Mouse (Mus musculus) brain, adult 2 months (tissue): ENCODE data around the gene Kalrn.

ENCODE experiments used
- DNase-seq: peaks from one replicate; pipeline ENCODE4 v3.0.0; 2011; ENCODE audit warnings: low read depth, low spot score

The Kalrn gene

DNA sequence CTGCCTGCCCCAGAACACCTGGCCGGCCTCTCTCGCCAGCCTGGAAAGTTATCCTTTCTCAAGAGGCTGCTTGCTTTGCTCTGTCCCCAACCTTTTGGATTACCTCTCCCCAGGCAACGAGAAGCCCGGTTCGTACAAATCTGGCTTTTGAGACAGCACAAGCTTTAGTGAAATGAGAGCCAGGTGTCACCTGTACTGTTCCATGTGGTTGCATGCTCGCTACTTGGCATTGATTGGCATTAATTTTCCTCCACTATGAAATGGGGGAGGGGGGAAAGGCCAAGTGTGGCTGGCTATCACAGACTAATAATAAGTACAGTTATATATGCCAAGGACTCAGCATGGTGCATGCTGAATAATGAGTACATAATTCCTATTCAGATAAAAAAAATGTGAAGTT lies 579.0 kb downstream of the Kalrn start:
- DNase-seq: no peak

DNA sequence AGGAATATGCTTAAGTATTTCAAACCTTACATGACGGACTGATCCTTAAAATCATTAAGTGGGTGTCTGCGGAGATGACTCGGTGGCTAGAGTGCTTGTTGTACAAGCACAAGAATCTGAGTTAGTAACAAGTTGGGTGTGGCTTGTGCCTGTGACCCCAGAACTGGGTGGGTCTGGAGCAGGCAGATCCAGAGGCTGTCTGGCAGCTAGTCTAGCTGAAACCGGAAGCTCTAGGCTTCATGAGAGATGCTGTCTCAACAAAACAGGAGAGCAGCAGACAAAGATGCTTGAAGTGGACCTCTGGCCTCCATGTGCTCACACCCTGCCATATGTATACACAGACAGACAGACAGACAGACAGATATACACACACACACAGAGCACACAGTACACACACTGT lies 582.6 kb downstream of the Kalrn start:
- no peak for DNase-seq

DNA sequence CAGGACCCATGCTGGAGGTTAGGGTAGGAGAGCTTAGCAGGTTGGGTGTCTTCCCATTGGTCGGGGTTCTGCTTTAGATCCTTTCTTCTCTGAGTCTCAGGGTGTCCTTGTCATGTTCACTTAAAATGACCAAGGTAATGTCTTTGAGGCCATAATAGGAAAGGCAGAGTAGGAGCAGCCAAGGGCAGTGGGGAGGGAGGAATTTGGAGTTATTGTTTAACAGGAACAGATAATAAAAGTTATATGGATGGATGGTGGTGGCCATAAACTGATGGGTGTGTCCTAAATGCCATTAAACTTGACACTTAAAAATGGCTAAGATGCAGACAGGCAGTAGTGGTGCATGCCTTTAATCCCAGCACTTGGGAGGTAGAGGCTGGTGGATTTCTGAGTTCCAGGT lies 584.2 kb downstream of the Kalrn start:
- no peak for DNase-seq

DNA sequence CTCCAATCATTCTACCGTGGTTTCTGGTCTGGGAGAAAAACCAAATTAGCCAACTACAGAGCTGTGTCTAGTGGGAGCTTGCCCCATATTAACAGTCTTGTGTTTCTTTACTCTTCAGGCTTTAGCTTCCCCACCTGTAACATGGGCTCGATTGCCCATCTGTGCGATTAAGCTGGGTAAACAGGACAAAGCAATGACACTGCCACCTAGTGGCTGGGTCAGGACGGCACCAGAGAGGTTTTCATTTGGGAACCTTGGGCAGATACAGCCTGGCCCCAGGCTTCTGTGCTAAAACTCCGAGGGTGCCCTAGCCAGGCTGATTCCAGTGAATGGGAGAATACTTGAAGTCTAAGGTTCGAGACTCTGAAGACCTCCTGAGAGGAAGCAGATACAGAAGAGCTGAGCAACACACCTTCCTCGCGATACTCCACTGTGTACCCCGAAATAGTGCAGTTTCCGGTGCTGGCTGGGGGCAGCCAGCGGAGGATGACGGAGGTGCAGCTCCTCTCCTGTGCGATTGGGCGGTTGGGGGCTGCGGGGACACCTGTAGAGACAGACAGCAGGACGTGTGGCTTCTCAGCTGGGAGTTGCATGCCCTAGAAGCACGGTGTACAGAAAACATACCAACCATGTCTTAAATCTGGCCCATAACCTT lies 584.8 kb downstream of the Kalrn start:
- peak; percentile 65 for DNase-seq

DNA sequence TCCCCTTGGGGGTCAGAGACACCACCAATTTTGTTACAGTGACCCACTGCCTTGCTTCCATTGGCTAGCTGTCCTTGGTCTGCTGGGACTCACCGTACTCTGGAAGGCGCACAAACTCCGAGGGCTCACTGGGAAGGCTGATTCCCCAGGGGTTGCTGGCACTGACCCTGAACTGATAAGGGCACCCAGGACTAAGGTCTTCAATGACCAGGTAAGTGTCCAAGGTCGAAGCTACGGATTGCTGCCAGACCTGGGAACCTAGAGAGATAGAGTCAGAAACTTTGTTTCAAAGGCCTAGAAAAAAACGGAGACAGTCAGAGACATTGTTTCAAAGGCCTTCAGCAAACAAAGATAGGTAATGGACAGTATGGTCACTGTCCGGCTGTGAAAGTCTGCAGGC lies 586.3 kb downstream of the Kalrn start:
- no peak for DNase-seq

DNA sequence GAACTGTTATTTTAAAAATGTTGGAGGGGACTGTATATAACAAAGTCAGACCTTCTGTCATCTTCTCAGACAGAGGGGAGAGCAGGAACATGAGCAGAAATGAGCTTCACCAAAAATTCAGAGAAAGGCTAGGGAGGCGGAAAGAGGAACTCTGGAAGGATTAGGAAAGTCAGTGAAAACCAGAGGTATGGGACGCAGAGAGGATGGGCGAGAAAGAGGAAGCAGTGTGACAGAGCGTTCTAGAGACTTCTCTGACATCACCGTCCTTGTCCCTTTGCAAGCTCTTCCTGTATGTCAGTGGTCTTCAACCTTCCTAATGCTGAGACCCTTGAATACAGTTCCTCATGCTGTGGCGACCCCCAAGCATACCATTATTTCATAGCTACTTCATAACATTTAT lies 588.0 kb downstream of the Kalrn start:
- DNase-seq: no peak

DNA sequence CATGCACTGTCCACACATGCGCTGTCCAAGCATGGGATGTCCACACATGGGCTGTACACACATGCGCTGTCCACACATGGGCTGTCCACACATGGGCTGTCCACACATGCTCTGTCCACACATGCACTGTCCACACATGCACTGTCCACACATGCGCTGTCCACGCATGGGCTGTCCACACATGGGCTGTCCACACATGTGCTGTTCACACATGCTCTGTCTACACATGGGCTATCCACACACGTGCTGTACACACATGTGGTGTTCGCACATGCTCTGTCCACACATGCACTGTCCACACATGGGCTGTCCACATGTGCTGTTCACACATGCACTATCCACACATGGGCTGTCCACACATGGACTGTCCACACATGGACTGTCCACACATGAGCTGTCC lies 589.6 kb downstream of the Kalrn start:
- no peak for DNase-seq

DNA sequence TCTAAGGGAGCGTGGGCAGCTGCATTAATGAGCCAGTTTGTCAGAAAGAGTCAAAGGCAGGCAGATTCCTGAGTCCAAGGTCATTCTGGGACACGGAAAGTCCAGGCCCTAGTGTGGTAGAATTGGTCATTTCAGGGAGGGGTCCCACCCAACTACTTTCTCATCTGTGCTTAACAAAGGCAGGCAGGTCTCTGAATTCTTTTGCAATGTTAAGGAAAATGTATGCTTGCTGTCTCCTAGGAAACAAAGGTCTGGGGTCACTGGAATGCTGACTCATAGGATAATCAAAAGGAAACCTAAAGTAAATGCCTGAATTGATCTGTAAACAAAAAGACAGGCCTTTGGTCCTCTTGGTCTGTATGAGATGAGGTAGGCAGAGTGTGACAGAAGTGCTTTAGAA lies 593.5 kb downstream of the Kalrn start:
- DNase-seq: no peak

DNA sequence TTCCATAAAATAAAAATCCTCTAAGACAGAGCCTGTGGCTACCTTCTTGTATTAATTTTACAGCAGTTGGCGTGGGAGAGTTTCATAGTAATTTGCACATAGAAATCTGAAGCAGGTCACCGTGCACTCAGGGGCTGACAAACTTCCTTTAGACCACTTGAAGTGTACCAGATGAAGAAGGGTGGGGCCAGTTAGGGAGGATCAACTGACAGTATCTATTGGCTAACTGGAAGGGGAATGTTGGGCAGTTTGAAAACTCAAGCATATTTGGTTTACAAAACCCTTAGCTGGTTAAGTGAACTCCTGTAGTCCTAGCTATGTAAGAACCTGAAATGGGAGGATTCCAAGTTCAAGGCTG lies 606.1 kb downstream of the Kalrn start:
- no peak for DNase-seq

DNA sequence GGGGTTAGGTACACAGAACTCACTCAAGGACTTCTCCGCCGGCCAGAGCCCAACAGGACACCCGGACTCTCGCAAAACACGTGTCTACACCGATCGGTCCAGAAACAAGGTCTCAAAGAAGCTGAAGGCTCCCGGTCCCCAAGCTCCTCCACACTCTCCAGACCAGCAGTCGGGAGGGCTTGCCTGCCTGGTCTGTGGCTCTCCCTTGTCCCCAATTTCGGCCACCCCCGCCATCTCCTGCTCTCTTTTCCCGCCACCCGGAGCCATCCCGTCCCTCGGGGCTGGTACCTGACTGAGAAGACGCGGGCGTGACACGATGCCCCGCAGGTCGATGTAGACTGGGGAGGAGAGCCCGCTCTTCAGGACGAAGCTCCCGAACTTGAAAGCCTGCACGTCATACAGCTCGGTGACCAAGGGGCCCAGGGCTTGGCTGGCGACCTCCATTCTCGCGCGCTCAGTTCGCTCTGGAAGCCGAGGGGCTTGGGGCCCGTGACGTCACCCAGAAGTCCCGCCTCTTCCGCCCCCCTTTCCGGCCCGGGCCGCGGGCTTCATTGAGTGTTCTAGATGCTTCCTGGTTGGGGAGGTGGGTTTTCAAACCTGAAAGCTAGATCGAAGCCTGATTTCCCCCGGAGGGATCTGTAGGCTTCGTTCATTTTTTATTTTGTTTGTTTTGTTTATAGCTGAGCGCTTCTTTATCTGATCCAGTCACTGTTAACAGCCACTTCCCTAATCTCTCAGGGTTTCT lies 606.6 kb downstream of the Kalrn start, which contains the start of gene Umps:
Gene Umps, minus strand, starts transcription at position 501 of the 745 bp plus-strand sequence.
- peak; percentile 79 for DNase-seq

DNA sequence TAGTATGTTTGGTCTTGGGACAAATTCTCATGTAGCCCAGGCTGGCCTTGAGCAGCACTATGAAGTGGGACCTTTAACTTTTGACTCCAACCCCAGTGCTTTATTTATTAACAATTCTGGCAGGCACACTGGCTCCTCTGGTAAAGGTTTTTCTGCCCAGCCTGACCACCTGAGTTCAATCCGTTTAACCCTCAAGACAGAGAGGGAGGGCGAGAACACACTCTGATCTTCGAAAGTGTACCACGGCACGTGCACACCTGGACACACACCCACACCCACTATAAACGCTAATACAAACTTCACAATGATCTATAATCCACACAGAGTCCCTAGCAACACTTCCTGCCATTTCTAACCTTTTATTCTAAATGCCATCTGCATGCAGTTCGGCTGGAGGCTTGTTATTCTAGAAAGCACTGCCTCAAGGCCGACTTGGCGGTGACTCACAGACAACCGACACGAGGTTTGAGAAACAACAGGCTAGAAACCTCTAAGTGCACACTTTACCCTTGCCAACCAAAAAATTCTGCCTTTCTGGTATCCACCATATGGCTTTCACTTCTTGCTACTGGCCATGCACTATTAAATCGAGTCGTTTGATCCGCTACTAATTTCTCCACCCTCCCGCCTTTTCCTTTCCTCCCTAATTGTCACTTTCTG lies 607.3 kb downstream of the Kalrn start:
- DNase-seq: peak; percentile 51

DNA sequence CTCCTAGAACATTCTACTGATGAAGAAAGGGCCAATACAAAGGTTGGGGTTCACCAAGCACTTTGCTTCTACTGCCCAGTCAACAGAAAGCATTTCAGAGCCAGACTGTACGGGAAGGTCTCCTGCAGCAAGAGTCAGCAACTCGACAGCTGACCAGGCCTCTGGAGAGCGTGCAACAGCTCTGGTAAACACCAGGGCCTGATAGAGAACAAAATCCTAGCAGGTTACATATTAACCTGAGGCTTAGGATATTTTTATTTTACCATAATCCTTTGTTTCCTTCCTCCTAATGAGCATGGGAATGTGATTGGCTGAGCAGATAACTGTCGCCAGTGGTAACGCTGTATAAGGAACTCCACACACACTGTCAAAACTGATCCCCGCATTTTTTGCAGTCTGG lies 609.8 kb downstream of the Kalrn start:
- DNase-seq: no peak

DNA sequence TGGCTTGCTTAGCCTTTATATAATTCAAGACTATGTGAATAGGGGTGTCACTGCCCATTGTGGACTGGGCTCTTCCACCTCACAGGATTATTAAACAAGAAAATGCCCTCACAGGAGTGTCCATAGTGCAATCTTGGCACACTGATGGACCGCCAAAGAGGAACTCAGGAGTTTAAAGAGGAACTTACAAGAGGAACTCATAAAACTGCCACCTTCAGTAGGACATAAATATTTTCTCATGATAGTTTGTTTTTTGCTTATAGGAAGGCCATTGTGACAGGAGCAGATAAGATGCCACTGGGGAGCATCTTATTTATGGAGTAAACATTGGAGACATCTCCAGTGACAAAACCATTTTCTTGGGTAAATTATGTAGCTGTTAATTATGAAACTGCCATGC lies 618.5 kb downstream of the Kalrn start:
- DNase-seq: no peak

DNA sequence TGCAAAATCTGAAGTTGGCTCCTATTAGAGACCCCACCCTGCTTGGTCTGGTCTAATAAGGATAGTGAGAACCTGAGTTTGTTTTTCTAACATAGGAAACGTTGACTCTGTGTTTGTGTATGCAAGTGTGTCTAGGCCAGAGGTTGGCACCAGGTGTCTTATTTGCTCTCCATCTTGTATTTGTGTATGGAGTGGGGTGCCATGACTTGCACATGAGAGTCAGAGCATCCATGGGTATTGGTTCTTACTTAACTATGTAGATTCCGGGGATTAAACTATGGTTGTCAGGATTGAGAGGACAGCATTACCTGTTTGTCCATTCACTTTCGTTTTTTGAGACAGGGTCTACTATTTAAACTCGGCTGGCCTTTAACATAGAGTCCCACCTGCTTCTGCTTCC lies 620.3 kb downstream of the Kalrn start:
- DNase-seq: no peak

DNA sequence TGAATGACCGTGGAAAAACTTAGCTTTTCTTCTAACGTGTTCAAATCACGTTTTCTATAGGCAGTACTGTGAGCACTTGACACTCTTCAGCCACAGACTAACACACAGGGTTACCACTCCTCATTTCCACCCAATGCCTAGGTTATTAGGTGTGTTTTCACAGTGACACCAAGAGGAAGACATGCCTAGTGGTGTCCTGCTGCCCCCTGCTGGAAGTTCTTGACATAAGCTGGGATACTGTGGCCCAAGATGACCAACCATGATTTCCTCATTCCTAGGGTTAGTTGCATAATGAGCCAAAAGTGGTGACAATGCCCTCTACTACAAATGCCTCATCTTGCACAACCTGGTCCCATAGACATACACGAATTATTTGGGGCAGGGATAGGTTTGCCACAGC lies 622.5 kb downstream of the Kalrn start:
- DNase-seq: peak; percentile 88

DNA sequence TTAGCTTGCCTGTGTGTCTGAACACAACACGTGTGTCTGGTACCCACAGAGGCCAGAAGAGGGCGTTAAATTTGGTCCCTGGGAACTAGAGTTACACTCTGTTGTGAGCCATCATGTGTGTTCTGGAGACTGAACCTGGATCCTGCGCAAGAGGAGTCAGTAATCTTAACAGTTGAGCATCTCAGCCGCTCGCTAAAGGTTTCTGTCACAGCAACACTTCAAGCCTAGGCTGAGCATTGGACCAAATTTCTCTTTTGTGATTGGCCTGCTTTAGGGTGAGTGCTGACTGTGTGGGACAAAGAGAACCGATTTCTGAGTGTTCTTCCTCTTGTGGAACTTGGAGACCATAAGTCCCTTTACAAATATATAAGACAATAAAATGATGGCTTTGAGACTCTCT lies 622.9 kb downstream of the Kalrn start:
- DNase-seq: no peak

DNA sequence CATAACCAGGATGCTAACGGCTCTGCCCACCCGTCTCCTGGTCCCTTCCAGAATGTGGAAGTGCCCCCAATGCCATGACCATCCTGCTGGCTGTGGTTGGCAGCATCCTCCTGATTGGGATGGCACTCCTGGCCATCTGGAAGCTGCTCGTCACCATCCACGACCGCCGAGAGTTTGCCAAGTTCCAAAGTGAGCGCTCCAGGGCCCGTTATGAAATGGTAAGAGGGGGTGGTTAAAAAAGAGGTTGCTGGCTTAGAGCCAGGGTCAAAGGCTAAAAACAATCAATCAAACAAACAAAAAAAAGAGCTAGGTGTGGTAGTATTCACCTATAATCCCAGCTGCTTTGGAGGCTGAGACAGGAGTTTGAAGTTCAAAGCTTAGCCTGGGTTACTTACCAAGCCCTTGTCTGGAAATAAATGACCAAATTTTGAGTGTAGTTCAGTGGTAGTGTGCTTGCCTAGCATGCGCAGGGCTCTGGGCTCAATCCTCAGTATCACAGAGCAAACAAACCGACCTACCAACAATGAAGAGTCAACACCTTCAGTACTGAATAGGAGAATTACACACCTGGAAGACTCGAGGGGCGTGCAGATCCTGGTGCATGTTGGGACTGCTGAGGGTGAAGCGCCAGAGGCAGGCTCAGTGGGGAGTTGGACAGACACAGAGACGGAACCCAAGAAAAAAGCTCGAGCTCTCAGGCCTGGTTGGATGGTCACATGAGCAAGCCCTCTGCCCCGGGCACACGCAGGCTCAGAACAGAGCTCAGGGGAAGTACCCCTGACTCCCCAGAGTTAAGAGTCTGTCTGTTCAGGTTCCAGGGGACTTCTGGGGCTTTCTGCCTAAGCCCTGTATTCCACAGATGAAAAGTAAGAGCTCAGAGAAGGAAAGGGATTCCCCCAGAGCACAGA lies 625.4 kb downstream of the Kalrn start:
- peak; percentile 46 for DNase-seq

DNA sequence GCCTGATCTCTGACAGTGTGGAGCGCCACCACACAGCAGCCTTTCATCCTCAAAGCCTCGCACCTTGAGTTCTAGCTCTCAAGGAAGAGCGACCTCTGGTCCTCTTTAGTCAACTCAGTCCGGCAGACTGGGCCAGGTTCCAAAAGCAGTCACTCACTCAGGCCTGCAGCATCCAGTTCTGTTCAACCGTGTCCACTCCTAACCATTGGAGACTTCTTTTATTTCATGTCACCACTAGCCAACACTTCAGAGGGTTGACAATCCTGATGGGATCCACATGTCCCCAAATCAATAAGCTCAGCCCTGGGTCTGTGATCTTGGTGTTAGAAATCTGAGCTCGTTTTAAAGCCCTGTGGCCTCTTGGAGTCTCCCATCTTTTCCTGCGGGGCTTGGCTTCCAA lies 627.3 kb downstream of the Kalrn start:
- DNase-seq: no peak

DNA sequence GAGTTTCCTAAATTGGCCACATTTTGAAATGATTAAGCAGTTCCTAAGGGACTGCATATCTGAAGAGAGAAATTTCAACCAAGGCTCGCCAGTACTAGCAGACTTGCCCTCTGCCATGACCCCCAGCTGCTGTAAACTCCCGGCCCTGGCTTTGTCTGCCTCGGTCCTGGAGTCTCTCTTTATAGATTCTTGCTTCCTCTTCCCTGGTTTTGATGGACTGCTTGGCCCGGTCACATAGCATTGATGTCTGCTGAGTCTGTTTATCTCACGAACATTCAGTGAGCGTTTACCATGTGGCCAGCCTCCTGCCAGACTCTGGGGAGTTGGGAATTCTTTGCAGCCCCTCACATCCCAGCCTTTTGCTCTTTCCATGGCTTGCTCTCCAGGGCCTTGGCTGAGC lies 628.6 kb downstream of the Kalrn start:
- no peak for DNase-seq

DNA sequence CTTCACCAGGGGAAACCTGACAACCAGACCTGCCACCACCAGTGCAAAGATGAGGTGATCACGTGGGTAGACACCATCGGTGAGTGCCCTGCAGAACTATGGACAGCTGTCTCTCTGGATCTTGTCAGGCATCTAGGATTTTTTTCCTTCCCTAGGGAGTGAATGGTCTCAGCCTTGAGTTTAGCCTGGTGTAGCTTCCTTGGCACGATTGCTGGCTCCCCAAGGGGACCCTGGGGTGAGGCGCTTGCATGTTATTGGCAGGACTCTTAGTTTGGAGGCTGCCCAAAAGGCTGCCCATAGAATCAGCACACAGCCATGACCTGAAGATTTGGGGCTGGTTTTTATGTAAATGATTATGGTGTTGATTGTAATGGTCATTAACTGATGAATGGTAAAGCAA lies 629.2 kb downstream of the Kalrn start:
- no peak for DNase-seq

DNA sequence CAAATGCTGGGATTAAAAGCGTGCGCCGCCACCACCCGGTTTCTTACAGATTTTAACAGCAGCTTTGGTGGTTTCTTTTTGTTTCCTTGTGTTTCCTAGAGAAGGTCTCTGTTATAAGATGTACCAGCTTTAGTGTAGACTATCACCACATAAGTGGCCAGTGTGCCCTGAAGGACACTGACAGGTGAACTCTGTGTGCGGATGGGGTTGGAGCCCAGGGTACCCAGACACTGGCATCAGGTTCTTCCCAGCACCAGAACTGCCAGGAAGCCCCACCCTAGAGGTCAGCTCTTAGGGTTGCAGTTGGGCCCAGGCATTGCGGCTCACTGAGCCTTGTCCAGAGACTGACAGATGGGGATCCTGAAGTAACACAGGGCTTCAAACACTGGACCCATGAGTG lies 629.9 kb downstream of the Kalrn start:
- DNase-seq: no peak

DNA sequence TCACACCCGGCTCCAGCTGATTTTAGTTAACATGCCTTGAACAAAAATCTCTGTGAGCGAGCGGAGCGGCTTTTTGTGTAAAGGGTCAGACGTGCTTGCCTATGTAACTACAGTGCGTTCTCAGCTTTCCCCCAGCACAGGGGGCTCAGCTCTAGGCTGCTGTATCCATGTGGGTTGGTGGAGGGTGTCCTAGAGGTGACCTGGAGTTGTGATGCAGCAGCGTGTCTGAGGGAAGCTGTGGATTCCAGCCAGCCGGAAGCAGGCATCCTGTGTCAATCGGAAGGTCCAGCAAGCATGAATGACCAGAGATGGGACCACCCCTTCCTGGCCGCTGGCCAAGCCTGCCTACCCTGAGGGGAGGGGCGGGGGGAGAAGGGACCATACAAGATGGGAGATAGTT lies 631.0 kb downstream of the Kalrn start:
- DNase-seq: no peak
